Mouse (Mus musculus) embryonic facial prominence, embryonic 13.5 days (tissue): ENCODE results near the gene Tmprss4. TPM values are rescaled to one million over a fixed set of nuclear protein-coding genes. Genes with fewer than 3 reads are reported as not detected.

Source experiments
- ATAC-seq: fragments of 200-750 bp; cut with Nextera tagmentation; 2 replicates; pipeline ENCODE4 v1.8.0; 2017; ENCODE audit warnings: low read depth; ENCODE audit not compliant: insufficient number of reproducible peaks, insufficient read depth, low FRiP score, low TSS enrichment
- H3K27ac ChIP-seq: fragments of 300-500 bp; sonication (generic); 2 replicates; pipeline ENCODE4 v1.5.1; 2015; ENCODE audit warnings: moderate library complexity, mild to moderate bottlenecking, inconsistent platforms
- H3K27me3 ChIP-seq: fragments of 300-500 bp; sonication (generic); 2 replicates; pipeline ENCODE4 v1.6.1; 2015; ENCODE audit warnings: mild to moderate bottlenecking, inconsistent platforms
- H3K36me3 ChIP-seq: fragments of 300-500 bp; sonication (generic); 2 replicates; pipeline ENCODE4 v1.6.1; 2015; ENCODE audit warnings: mild to moderate bottlenecking, inconsistent platforms
- H3K4me1 ChIP-seq: fragments of 300-500 bp; sonication (generic); 2 replicates; pipeline ENCODE4 v1.6.1; 2015; ENCODE audit warnings: inconsistent platforms
- H3K4me2 ChIP-seq: fragments of 300-500 bp; sonication (generic); 2 replicates; pipeline ENCODE4 v1.6.1; 2015; ENCODE audit warnings: moderate library complexity, mild to moderate bottlenecking, inconsistent platforms
- H3K4me3 ChIP-seq: fragments of 300-500 bp; sonication (generic); 2 replicates; pipeline ENCODE4 v1.5.1; 2015; ENCODE audit warnings: mild to moderate bottlenecking, inconsistent platforms
- H3K9ac ChIP-seq: fragments of 300-500 bp; sonication (generic); 2 replicates; pipeline ENCODE4 v1.6.1; 2015; ENCODE audit warnings: mild to moderate bottlenecking, inconsistent platforms
- H3K9me3 ChIP-seq: fragments of 300-500 bp; sonication (generic); 2 replicates; pipeline ENCODE4 v1.6.1; 2016; ENCODE audit warnings: inconsistent platforms
- WGBS: fragments of 180-500 bp; shearing (Covaris S2); methylation state at CpG from one replicate; pipeline ENCODE4 v1.1.7; 2015; ENCODE audit warnings: mixed read lengths; 5-methylcytosine and 5-hydroxymethylcytosine counted together
- polyA plus RNA-seq: library from polyadenylated mRNA; unstranded; fragments of >200 nt; fragmentation: Nextera tagmentation; extraction: Ambion mirVana; gene quantifications from 2 replicates; pipeline ENCODE4 v1.2.1, GENCODE M21; 2015

The Tmprss4 gene
- 1.3 and 2.3 TPM in 2 replicates for polyA plus RNA-seq

GRCm38 (mm10) chr9:45203797-45204410 is at the start of gene Tmprss4:
Gene Tmprss4, minus strand, starts transcription at chr9:45204092.
- ATAC-seq: no peak
- Histone ChIP-seq H3K36me3 (no peaks in the 10 kb centered on the region), H3K4me1 (no peaks in the 10 kb centered on the region), H3K9me3 (no peaks in the 10 kb centered on the region), H3K27me3 (no peaks in the 10 kb centered on the region), H3K4me2 (no peak within 1 kb of the TSS), H3K4me3 (no peak within 1 kb of the TSS), H3K9ac (no peak within 1 kb of the TSS), H3K27ac (no peak within 1 kb of the TSS)
- WGBS: 66% methylated on average over 8 of the region's 8 CpGs

DNA sequence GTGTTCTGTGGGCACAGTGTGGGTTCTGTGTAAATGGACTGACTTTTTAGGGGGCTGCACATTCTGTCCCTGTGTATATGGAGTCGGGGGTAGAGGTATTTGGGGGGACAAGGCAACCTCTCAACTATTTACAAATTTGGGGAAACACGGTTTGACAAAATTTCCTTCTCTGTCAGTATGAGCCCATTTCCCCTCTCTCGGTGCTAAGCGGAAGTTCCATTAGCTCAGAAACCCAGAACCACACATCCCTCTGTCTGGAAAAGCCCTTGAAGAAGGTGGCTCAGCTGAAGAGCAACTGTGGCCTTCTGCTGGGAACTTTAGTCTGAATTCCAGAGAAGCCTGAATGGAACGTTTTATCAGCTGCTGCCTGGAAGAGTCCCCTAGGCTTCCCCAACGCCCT is 48.5 kb upstream of the Tmprss4 start:
- Histone ChIP-seq H3K4me3 (no peak overlapping the region), H3K36me3 (no peaks in the 10 kb centered on the region), H3K9me3 (no peaks in the 10 kb centered on the region), H3K9ac (no peak overlapping the region), H3K27me3 (0 out of 2 replicates have a peak, but pooled peaks cover 3% of the 10 kb centered on the region), H3K27ac (no peak overlapping the region), H3K4me2 (no peak overlapping the region), H3K4me1 (no peaks in the 10 kb centered on the region)
- 69% methylated on average over 6 of the region's 6 CpGs for WGBS
- no peak for ATAC-seq

- 78% methylated on average over 4 of the region's 4 CpGs for WGBS
- Histone ChIP-seq H3K27ac (no peak overlapping the region), H3K36me3 (no peaks in the 10 kb centered on the region), H3K27me3 (0 out of 2 replicates have a peak, but pooled peaks cover 3% of the 10 kb centered on the region), H3K9ac (no peak overlapping the region), H3K4me1 (no peaks in the 10 kb centered on the region), H3K9me3 (no peaks in the 10 kb centered on the region), H3K4me3 (no peak overlapping the region), H3K4me2 (no peak overlapping the region)
- ATAC-seq: no peak
Observed at GRCm38 (mm10) chr9:45251990-45252389, 48.1 kb upstream of the Tmprss4 start.

GRCm38 (mm10) chr9:45251281-45251680 is 47.4 kb upstream of the Tmprss4 start:
- Histone ChIP-seq H3K4me2 (no peak overlapping the region), H3K9me3 (no peaks in the 10 kb centered on the region), H3K36me3 (no peaks in the 10 kb centered on the region), H3K4me3 (no peak overlapping the region), H3K4me1 (no peaks in the 10 kb centered on the region), H3K27ac (no peak overlapping the region), H3K27me3 (0 out of 2 replicates have a peak, but pooled peaks cover 3% of the 10 kb centered on the region), H3K9ac (no peak overlapping the region)
- 67% methylated on average over 3 of the region's 3 CpGs for WGBS
- ATAC-seq: no peak

DNA sequence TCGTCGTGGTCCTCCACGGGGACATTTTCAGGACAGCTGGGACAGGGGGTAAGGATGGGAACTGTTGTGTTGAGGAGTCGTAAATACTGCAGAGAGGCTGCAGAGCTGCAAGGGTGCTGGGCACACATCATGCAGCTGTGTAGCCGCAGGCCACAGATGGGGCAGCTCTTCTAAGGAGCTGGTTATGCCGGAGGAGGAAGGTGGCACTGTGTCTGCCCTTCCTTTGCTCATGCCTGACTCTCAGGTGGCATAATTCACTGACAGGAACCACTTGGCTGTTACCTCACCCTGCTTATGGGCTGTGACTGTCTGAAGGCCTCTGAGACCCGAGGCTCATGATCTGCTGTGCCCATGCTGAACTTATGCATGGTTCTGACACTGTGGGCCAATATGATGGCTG is 46.4 kb upstream of the Tmprss4 start:
- WGBS: 86% methylated on average over 7 of the region's 7 CpGs
- H3K4me2 ChIP-seq: no peak overlapping the region
- no peaks in the 10 kb centered on the region for H3K4me1 ChIP-seq
- H3K27ac ChIP-seq: no peak overlapping the region
- H3K36me3 ChIP-seq: no peaks in the 10 kb centered on the region
- H3K4me3 ChIP-seq: no peak overlapping the region
- H3K9me3 ChIP-seq: no peaks in the 10 kb centered on the region
- 0 out of 2 replicates have a peak, but pooled peaks cover 3% of the 10 kb centered on the region for H3K27me3 ChIP-seq
- H3K9ac ChIP-seq: no peak overlapping the region
- ATAC-seq: no peak

- no peak for ATAC-seq
- Histone ChIP-seq H3K36me3 (no peaks in the 10 kb centered on the region), H3K27me3 (0 out of 2 replicates have a peak, but pooled peaks cover 3% of the 10 kb centered on the region), H3K27ac (no peak overlapping the region), H3K4me2 (no peak overlapping the region), H3K4me3 (no peak overlapping the region), H3K9me3 (no peaks in the 10 kb centered on the region), H3K4me1 (no peaks in the 10 kb centered on the region), H3K9ac (no peak overlapping the region)
- WGBS: 68% methylated on average over 2 of the region's 2 CpGs
Observed at GRCm38 (mm10) chr9:45247536-45247935, 43.6 kb upstream of the Tmprss4 start.

GRCm38 (mm10) chr9:45246060-45246459 is 42.2 kb upstream of the Tmprss4 start:
- no peak for ATAC-seq
- WGBS: 87% methylated on average over 6 of the region's 6 CpGs
- H3K27ac ChIP-seq: no peak overlapping the region
- H3K4me2 ChIP-seq: no peak overlapping the region
- H3K36me3 ChIP-seq: no peaks in the 10 kb centered on the region
- H3K9me3 ChIP-seq: no peaks in the 10 kb centered on the region
- no peak overlapping the region for H3K4me3 ChIP-seq
- no peak overlapping the region for H3K9ac ChIP-seq
- H3K27me3 ChIP-seq: 0 out of 2 replicates have a peak, but pooled peaks cover 3% of the 10 kb centered on the region
- H3K4me1 ChIP-seq: no peaks in the 10 kb centered on the region

DNA sequence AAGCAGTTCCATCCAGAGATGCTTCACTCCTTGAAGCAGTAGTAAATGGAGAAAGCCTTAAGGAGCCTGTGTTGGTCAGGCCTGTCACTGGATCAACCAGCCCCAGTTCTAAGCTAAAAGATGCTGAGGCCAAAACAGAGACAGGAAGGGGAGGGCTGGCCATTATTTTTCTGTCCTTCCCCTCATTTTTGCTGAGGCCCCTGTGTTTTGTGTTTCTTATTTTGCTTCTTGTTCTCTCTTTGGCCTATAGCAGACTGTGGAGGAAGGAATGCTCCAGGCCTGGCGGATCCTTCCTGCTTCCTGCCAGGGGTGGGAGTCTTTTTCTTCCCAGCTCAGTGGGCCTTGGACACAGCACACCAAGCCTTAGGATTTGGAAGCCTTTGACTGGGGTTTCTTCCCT is 41.5 kb upstream of the Tmprss4 start:
- Histone ChIP-seq H3K4me3 (no peak overlapping the region), H3K9me3 (no peaks in the 10 kb centered on the region), H3K27me3 (0 out of 2 replicates have a peak, but pooled peaks cover 2% of the 10 kb centered on the region), H3K27ac (no peak overlapping the region), H3K9ac (no peak overlapping the region), H3K4me2 (no peak overlapping the region), H3K36me3 (no peaks in the 10 kb centered on the region), H3K4me1 (no peaks in the 10 kb centered on the region)
- ATAC-seq: no peak
- WGBS: 75% methylated on average over 1 of the region's 1 CpGs

GRCm38 (mm10) chr9:45241397-45241796 is 37.5 kb upstream of the Tmprss4 start:
- no peaks in the 10 kb centered on the region for H3K4me1 ChIP-seq
- 73% methylated on average over 5 of the region's 5 CpGs for WGBS
- no peaks in the 10 kb centered on the region for H3K27me3 ChIP-seq
- H3K9me3 ChIP-seq: no peaks in the 10 kb centered on the region
- no peak overlapping the region for H3K27ac ChIP-seq
- H3K4me3 ChIP-seq: no peak overlapping the region
- H3K36me3 ChIP-seq: no peaks in the 10 kb centered on the region
- no peak overlapping the region for H3K4me2 ChIP-seq
- no peak for ATAC-seq
- H3K9ac ChIP-seq: no peak overlapping the region

DNA sequence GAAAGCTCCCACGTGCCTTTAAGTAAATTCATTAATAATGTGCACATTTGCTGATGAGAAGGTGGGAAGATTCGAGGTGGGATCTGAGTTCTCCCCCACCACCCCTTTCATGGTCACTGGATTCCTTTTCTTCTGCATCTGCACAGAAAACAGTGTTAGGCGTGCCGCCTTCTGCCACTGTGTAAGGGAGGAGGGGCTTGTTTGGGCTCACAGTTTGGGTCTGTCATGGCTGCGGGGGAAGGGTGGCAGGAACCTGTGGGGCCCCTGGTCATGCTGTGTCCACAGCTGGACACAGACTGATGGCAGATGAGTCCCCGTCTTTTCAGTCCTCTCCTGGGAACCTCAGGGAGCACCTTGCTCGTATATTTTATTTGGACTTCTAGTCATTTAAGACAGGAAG is 32.9 kb upstream of the Tmprss4 start:
- H3K27me3 ChIP-seq: peaks cover 4% of the 10 kb centered on the region; the same call in 1 of the 2 replicates
- no peak overlapping the region for H3K27ac ChIP-seq
- no peak overlapping the region for H3K9ac ChIP-seq
- no peak for ATAC-seq
- no peaks in the 10 kb centered on the region for H3K4me1 ChIP-seq
- H3K4me2 ChIP-seq: no peak overlapping the region
- 51% methylated on average over 7 of the region's 7 CpGs for WGBS
- H3K4me3 ChIP-seq: no peak overlapping the region
- no peaks in the 10 kb centered on the region for H3K9me3 ChIP-seq
- no peaks in the 10 kb centered on the region for H3K36me3 ChIP-seq

GRCm38 (mm10) chr9:45235668-45236227 is 31.9 kb upstream of the Tmprss4 start:
- Histone ChIP-seq H3K9me3 (no peaks in the 10 kb centered on the region), H3K9ac (no peak overlapping the region), H3K4me2 (no peak overlapping the region), H3K4me1 (no peaks in the 10 kb centered on the region), H3K4me3 (no peak overlapping the region), H3K36me3 (no peaks in the 10 kb centered on the region), H3K27me3 (peaks cover 4% of the 10 kb centered on the region; the same call in 1 of the 2 replicates), H3K27ac (no peak overlapping the region)
- WGBS: 79% methylated on average over 6 of the region's 6 CpGs
- ATAC-seq: no peak

DNA sequence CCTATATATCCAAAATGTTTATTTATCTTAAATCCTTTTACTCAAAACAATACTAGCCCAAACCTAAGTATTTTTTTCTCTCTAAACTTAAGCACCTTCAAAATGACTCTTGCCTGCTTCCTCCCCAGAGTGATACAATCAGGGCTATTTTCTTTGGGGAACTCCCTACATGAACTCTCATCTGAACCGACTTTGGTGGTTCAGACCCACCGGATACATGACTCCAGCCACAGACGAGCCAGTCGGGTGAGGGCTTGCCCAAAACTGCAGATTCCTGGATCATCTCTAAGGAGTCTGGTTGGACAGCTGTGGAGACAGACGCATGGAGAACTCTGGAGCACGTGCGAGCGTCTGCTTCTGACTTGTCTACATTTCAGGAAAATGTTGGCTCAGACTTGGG is 25.5 kb upstream of the Tmprss4 start:
- no peaks in the 10 kb centered on the region for H3K9me3 ChIP-seq
- no peak overlapping the region for H3K9ac ChIP-seq
- H3K27me3 ChIP-seq: peaks cover 4% of the 10 kb centered on the region; the same call in 1 of the 2 replicates
- H3K36me3 ChIP-seq: no peaks in the 10 kb centered on the region
- ATAC-seq: no peak
- H3K4me3 ChIP-seq: no peak overlapping the region
- WGBS: 65% methylated on average over 8 of the region's 8 CpGs
- no peaks in the 10 kb centered on the region for H3K4me1 ChIP-seq
- H3K4me2 ChIP-seq: no peak overlapping the region
- no peak overlapping the region for H3K27ac ChIP-seq
